Mouse (Mus musculus) ES-Bruce4 (cell line): Measurements from ENCODE around the gene Prg2.
A peak's percentile ranks its signal among the peaks of the same experiment; 100 is the strongest.

Source experiments
- CTCF ChIP-seq: IDR thresholded peaks from one replicate; pipeline ENCODE4 v1.8.1; 2011; ENCODE audit warnings: low read depth, low read length
- POLR2A ChIP-seq: IDR thresholded peaks from one replicate; pipeline ENCODE4 v1.8.1; 2011; ENCODE audit warnings: low read length; ENCODE audit not compliant: insufficient read depth

- TF ChIP-seq CTCF (peak; percentile 83), POLR2A (no peak)
Observed at GRCm38 (mm10) chr2:84956274-84956673, 24.0 kb upstream of the Prg2 start.
